Mouse (Mus musculus) E14TG2a.4 (cell line): ENCODE measurements around the gene Tldc2.

Source experiments
- CTCF ChIP-seq: conservative IDR thresholded peaks from 2 replicates; pipeline ENCODE4 v1.5.1; 2014; ENCODE audit warnings: low read length
- NANOG ChIP-seq: IDR thresholded peaks from 2 replicates; pipeline ENCODE4 v1.6.1; 2014; ENCODE audit warnings: borderline replicate concordance, low read length, mixed read lengths
- POU5F1 ChIP-seq: IDR thresholded peaks from 2 replicates; pipeline ENCODE4 v1.6.1; 2014; ENCODE audit warnings: low read length, borderline replicate concordance

DNA sequence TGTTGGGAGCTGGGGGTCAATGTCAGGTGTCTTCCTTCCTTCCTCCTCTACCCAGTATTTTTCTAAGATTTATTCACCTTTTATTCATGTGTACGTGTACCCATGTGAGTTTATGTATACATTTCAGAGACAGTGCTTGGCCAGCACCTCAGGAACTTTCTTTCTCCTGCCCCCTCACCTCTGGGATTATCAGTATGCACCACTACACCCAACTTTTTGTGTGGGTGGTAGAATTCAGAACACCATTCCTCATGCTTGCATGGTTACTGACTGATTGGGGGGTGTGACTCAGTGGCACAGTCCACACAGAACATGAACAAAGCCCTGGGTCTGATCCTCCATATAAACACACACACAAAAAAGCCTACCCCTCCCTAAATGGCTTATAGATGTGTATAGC, 45.2 kb downstream of the Tldc2 start:
- no peak for TF ChIP-seq CTCF
- TF ChIP-seq NANOG = no peak
- TF ChIP-seq POU5F1 = no peak
